Mouse (Mus musculus): ENCODE measurements around the gene 9130213A22Rik.

Gene 9130213A22Rik

GRCm38 (mm10) chr11:69106842-69107241, 15.5 kb downstream of the 9130213A22Rik start:
- DNase-seq (ENCODE audit: low spot score in 2 of 2): no peak

- no peak for DNase-seq (ENCODE audit: low spot score in 2 of 2)
Observed at GRCm38 (mm10) chr11:69106299-69106698, 16.1 kb downstream of the 9130213A22Rik start.

- DNase-seq (ENCODE audit: low spot score in 2 of 2): no peak
Observed at GRCm38 (mm10) chr11:69105796-69106195, 16.6 kb downstream of the 9130213A22Rik start.

GRCm38 (mm10) chr11:69105227-69105626, 17.2 kb downstream of the 9130213A22Rik start:
- DNase-seq (ENCODE audit: low spot score in 2 of 2): no peak

DNA sequence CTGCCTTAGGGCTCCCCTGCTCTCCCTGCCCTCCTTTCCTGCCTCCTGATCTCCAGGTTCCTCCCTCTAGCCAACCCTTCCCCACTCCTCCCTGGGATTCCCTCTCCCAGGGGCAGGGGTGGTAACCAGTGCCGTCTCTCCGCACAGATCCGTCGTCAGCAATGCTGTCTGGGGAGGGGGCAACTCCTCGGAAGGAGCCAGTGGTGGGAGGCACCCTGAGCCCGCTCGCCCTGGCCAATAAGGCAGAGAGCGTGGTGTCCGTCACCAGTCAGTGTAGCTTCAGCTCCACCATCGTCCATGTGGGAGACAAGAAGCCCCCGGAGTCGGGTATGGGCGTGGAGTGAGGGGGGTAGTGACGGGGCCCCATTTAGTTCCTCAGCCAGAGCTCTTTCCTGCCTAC, 17.9 kb downstream of the 9130213A22Rik start:
- no peak for DNase-seq (ENCODE audit: low spot score in 2 of 2)

GRCm38 (mm10) chr11:69103531-69104435, 18.6 kb downstream of the 9130213A22Rik start:
- DNase-seq (ENCODE audit: low spot score in 2 of 2): no peak

DNA sequence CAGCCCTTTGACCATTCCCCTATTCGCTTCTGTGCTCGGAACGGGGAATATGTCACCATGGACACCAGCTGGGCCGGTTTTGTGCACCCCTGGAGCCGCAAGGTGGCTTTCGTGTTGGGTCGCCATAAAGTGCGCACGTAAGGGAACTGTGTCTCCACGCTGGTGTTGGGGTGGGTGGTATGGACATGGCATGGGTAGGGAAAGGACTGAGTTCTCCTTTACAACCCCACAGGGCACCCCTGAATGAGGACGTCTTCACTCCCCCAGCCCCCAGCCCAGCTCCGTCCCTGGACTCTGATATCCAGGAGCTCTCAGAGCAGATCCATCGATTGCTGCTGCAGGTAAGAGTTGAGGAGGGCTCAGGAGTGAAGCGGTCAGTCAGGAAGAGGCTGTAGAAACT, 19.3 kb downstream of the 9130213A22Rik start:
- DNase-seq (ENCODE audit: low spot score in 2 of 2): no peak

DNA sequence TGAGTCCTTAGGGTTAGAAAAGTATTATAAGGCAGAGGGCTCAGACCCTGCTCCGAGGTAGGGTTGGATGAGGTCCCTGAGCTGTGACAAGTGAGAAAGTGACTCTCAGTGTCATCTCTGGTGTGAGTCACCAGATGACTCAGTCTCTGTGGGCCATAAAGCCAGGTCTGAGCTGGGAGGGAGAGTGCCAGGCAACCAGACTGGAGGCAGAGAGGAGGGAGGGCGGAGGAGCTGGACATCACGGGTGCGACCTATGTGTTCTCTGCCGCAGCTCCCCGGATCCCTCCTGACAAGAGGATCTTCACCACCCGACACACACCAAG, 20.0 kb downstream of the 9130213A22Rik start:
- DNase-seq (ENCODE audit: low spot score in 2 of 2): no peak

GRCm38 (mm10) chr11:69101604-69102402, 20.6 kb downstream of the 9130213A22Rik start:
- no peak for DNase-seq (ENCODE audit: low spot score in 2 of 2)

GRCm38 (mm10) chr11:69100639-69101360, 21.6 kb downstream of the 9130213A22Rik start:
- no peak for DNase-seq (ENCODE audit: low spot score in 2 of 2)

DNA sequence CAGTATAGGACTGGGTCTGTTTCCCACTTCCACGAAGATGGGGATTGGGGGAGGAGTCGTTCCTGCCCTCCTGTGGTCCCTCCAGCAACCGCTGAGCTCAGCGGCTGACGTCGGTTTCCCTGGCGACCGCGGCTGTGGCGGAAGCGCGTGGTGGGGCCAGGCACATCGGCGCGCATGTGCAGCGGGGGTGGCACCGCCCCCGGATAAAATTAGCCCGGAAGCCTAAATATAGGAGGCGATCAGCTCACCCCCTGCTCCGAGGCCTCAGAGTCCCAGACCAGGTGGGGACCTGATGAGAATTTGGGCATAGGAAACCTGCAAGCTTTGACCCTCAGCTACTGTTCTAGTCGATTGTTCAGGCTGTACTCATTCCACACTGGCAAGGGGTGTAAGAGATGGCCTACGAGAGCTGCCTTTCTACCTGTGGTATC, 22.5 kb downstream of the 9130213A22Rik start:
- peak; percentile 82 to 87 for DNase-seq (ENCODE audit: low spot score in 2 of 2)

GRCm38 (mm10) chr11:69099177-69099914, 23.0 kb downstream of the 9130213A22Rik start:
- no peak for DNase-seq (ENCODE audit: low spot score in 2 of 2)

GRCm38 (mm10) chr11:69098762-69099091, 23.7 kb downstream of the 9130213A22Rik start:
- DNase-seq (ENCODE audit: low spot score in 2 of 2): peak; percentile 76 to 81

- peak; percentile 28 to 32 for DNase-seq (ENCODE audit: low spot score in 2 of 2)
Observed at GRCm38 (mm10) chr11:69098039-69098761, 24.2 kb downstream of the 9130213A22Rik start.

- DNase-seq (ENCODE audit: low spot score in 2 of 2): peak; percentile 81 to 85
Observed at GRCm38 (mm10) chr11:69096987-69097900, 25.1 kb downstream of the 9130213A22Rik start.

- no peak for DNase-seq (ENCODE audit: low spot score in 2 of 2)
Observed at GRCm38 (mm10) chr11:69096360-69096986, 25.9 kb downstream of the 9130213A22Rik start.

DNA sequence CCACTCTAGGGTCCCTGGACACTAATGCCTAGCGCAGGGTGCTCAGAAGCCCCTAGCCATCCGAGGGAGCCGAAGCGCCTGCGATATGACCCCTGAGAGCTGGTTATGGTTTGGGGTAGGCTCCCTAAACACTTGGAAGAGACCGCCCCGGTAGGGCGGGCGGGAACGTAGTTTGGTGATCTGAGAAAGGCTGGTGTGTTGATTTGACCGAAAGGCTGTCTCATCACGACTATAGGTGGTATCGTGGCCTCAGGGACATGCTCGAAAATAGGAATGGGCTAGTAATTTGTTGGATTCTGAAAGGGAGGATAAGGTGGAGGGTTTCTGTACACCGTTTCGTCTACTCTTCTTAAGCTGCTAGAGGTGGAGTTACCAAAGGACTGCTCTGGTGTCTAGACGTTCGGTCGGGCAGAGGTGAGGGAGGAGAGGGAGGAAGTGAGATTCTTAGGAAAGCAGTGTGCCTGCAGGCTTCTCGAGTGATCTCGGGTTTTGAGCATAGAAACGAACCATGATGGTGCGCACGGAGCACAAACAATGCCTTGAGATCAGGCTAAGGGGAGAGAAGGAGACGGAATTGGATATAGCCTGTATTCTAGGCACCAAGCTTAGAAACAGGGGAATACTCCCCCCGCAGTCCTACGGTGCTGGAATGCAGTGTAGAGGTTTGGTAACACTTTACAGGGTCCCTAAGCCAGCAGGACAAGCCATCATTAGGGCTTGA, 26.7 kb downstream of the 9130213A22Rik start:
- peak in 1 of 2 experiments; percentile 19 for DNase-seq (ENCODE audit: low spot score in 2 of 2)

DNA sequence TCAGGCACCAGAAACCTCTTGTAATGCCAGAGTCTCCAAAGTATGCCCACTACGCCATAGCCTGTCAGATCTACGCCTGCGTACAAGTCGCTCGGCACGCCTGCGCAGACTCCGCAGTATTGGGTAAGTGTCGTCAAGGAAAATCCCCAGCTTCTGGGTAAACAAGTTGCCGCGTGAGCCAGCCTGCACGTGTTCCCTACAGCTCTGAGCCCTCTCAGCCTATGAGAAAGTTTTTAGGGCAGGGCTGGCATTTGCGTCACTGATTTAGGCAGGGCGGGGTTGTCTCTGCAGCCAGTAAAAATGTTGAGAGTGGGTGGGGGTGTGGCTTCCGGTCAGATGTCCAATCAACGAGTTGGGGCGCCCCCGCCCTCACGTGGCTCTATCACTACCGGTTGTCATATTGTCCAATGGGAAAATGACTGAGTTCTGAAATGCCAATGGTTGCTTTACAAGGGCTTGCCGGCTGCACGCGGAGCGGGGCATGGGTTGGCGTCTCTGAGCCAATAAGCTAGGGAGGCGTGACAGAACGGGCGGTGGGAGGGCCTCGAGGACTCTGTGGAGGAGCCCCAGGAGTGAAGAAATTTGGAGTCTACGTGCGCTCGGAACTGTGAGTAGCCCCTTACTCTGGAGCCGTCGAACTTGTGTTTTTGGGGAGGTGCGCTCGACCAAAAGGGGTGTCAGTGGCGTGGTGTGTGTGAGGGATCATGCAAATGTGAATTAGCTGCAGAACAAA, 27.5 kb downstream of the 9130213A22Rik start, which contains the start of gene Per1:
Per1 (plus strand) TSS at position 521 of the 733 bp plus-strand sequence.
- peak; percentile 95 to 99 for DNase-seq (ENCODE audit: low spot score in 2 of 2)

Data from thymus, postnatal 10 days (tissue).